Mouse (Mus musculus): ENCODE measurements around the gene Ccdc160.

DNA sequence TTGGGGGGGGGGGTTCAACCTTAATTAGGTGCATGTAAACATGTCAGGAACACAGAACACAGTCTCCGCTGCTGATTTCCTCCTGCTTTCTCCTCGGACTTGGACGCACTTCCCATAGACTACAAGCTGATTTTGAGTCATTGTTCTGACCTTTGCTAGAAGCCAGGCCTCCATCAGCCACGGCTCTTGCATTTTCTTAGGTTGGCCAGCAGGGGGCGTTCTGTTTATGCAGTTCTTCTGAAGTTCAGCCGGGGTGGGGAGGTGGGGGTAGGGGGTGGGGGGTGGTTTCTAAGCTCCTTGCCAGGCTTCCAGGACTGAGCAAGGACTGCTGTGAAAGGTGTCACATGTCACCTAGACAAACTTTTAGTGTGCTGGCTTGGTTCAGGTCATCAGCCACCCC, 8.6 kb downstream of the Ccdc160 start:
- TF ChIP-seq KAT2A (conservative IDR thresholded peaks at IDR 0.05; ENCODE audit: low read depth, low read length), result no peak
- TF ChIP-seq CTCF (IDR thresholded peaks at IDR 0.05 in 2 of 3, conservative IDR thresholded peaks at IDR 0.05 in 1 of 3; ENCODE audit: control insufficient read depth in 1 of 3, insufficient read depth in 1 of 3, low read depth in 2 of 3, low read length in 3 of 3, poor library complexity in 1 of 3, severe bottlenecking in 1 of 3), result peak in 2 of 3 experiments; percentile 32 to 61; a peak in 4 of 6 replicates
- TF ChIP-seq CHD2 (IDR thresholded peaks at IDR 0.05; ENCODE audit: low read length), result no peak
- TF ChIP-seq NRF1 (IDR thresholded peaks at IDR 0.05; ENCODE audit: insufficient read depth, low read depth, low read length, poor library complexity, severe bottlenecking), result no peak
- TF ChIP-seq EP300 (IDR thresholded peaks at IDR 0.05; ENCODE audit: low read depth in 1 of 2, low read length in 2 of 2), result no peak
- TF ChIP-seq NELFE (IDR thresholded peaks at IDR 0.05; ENCODE audit: low read depth, low read length), result no peak
- TF ChIP-seq E2F4 (IDR thresholded peaks at IDR 0.05; ENCODE audit: borderline replicate concordance, low read depth, low read length), result no peak
- no peak for TF ChIP-seq POLR2A (IDR thresholded peaks at IDR 0.05; ENCODE audit: control insufficient read depth in 1 of 2, insufficient read depth in 1 of 2, low read depth in 1 of 2, low read length in 2 of 2, poor library complexity in 1 of 2)
- TF ChIP-seq POLR2AphosphoS5 (IDR thresholded peaks at IDR 0.05; ENCODE audit: borderline replicate concordance, low read depth, low read length), result no peak
- no peak for TF ChIP-seq GATA1 (IDR thresholded peaks at IDR 0.05; ENCODE audit: low read depth, low read length)
- no peak for TF ChIP-seq SIN3A (IDR thresholded peaks at IDR 0.05; ENCODE audit: low read length)
- no peak for TF ChIP-seq BHLHE40 (IDR thresholded peaks at IDR 0.05; ENCODE audit: borderline replicate concordance, low read depth, low read length)

All from MEL (cell line).